Mouse (Mus musculus) embryonic facial prominence, embryonic 13.5 days (tissue): ENCODE data around the gene Gpr160. TPM values are rescaled to one million over a fixed set of nuclear protein-coding genes. Genes with fewer than 3 reads are reported as not detected.

Experiments
- ATAC-seq: fragments of 200-750 bp; cut with Nextera tagmentation; 2 replicates; pipeline ENCODE4 v1.8.0; 2017; ENCODE audit warnings: low read depth; ENCODE audit not compliant: insufficient number of reproducible peaks, insufficient read depth, low FRiP score, low TSS enrichment
- H3K27ac ChIP-seq: fragments of 300-500 bp; sonication (generic); 2 replicates; pipeline ENCODE4 v1.5.1; 2015; ENCODE audit warnings: moderate library complexity, mild to moderate bottlenecking, inconsistent platforms
- H3K27me3 ChIP-seq: fragments of 300-500 bp; sonication (generic); 2 replicates; pipeline ENCODE4 v1.6.1; 2015; ENCODE audit warnings: mild to moderate bottlenecking, inconsistent platforms
- H3K36me3 ChIP-seq: fragments of 300-500 bp; sonication (generic); 2 replicates; pipeline ENCODE4 v1.6.1; 2015; ENCODE audit warnings: mild to moderate bottlenecking, inconsistent platforms
- H3K4me1 ChIP-seq: fragments of 300-500 bp; sonication (generic); 2 replicates; pipeline ENCODE4 v1.6.1; 2015; ENCODE audit warnings: inconsistent platforms
- H3K4me2 ChIP-seq: fragments of 300-500 bp; sonication (generic); 2 replicates; pipeline ENCODE4 v1.6.1; 2015; ENCODE audit warnings: moderate library complexity, mild to moderate bottlenecking, inconsistent platforms
- H3K4me3 ChIP-seq: fragments of 300-500 bp; sonication (generic); 2 replicates; pipeline ENCODE4 v1.5.1; 2015; ENCODE audit warnings: mild to moderate bottlenecking, inconsistent platforms
- H3K9ac ChIP-seq: fragments of 300-500 bp; sonication (generic); 2 replicates; pipeline ENCODE4 v1.6.1; 2015; ENCODE audit warnings: mild to moderate bottlenecking, inconsistent platforms
- H3K9me3 ChIP-seq: fragments of 300-500 bp; sonication (generic); 2 replicates; pipeline ENCODE4 v1.6.1; 2016; ENCODE audit warnings: inconsistent platforms
- WGBS: fragments of 180-500 bp; shearing (Covaris S2); methylation state at CpG from one replicate; pipeline ENCODE4 v1.1.7; 2015; ENCODE audit warnings: mixed read lengths; 5-methylcytosine and 5-hydroxymethylcytosine counted together
- polyA plus RNA-seq: library from polyadenylated mRNA; unstranded; fragments of >200 nt; fragmentation: Nextera tagmentation; extraction: Ambion mirVana; gene quantifications from 2 replicates; pipeline ENCODE4 v1.2.1, GENCODE M21; 2015

Gene Gpr160
- 3.1 and 3.9 TPM in 2 replicates for polyA plus RNA-seq

- H3K9me3 ChIP-seq: no peaks in the 10 kb centered on the region
- H3K4me1 ChIP-seq: peaks cover 4% of the 10 kb centered on the region; the same call in 1 of the 2 replicates
- under 1% methylated on average over 75 of the region's 75 CpGs for WGBS
- peak; percentile 85 for ATAC-seq
- peak within 1 kb of the TSS; percentile 76 for H3K9ac ChIP-seq
- no peak within 1 kb of the TSS for H3K27ac ChIP-seq
- no peaks in the 10 kb centered on the region for H3K36me3 ChIP-seq
- peak within 1 kb of the TSS; percentile 65 for H3K4me3 ChIP-seq
- peak within 1 kb of the TSS; percentile 99 for H3K4me2 ChIP-seq
- peaks cover 25% of the 10 kb centered on the region for H3K27me3 ChIP-seq
Measured at GRCm38 (mm10) chr3:30855604-30856458, at the start of gene Gpr160. Gene Gpr160, plus strand, starts transcription at chr3:30855950.

- no peak for ATAC-seq
- Histone ChIP-seq H3K27ac (no peak overlapping the region), H3K4me2 (no peak overlapping the region), H3K4me1 (no peaks in the 10 kb centered on the region), H3K36me3 (peaks cover 60% of the 10 kb centered on the region), H3K9ac (no peak overlapping the region), H3K27me3 (no peaks in the 10 kb centered on the region), H3K9me3 (no peaks in the 10 kb centered on the region), H3K4me3 (no peak overlapping the region)
- 83% methylated on average over 3 of the region's 3 CpGs for WGBS
Measured at GRCm38 (mm10) chr3:30812881-30813280, 42.9 kb upstream of the Gpr160 start.

GRCm38 (mm10) chr3:30818630-30819125 lies 37.1 kb upstream of the Gpr160 start:
- Histone ChIP-seq H3K36me3 (peaks cover 67% of the 10 kb centered on the region), H3K4me2 (no peak overlapping the region), H3K4me3 (no peak overlapping the region), H3K27ac (no peak overlapping the region), H3K9me3 (no peaks in the 10 kb centered on the region), H3K9ac (no peak overlapping the region), H3K4me1 (no peaks in the 10 kb centered on the region), H3K27me3 (no peaks in the 10 kb centered on the region)
- WGBS: 94% methylated on average over 16 of the region's 16 CpGs
- ATAC-seq: no peak

- no peak overlapping the region for H3K27ac ChIP-seq
- no peak for ATAC-seq
- H3K27me3 ChIP-seq: no peaks in the 10 kb centered on the region
- no peaks in the 10 kb centered on the region for H3K9me3 ChIP-seq
- no peaks in the 10 kb centered on the region for H3K4me1 ChIP-seq
- H3K4me3 ChIP-seq: no peak overlapping the region
- 93% methylated on average over 8 of the region's 8 CpGs for WGBS
- peaks cover 46% of the 10 kb centered on the region for H3K36me3 ChIP-seq
- no peak overlapping the region for H3K9ac ChIP-seq
- H3K4me2 ChIP-seq: no peak overlapping the region
Measured at GRCm38 (mm10) chr3:30822163-30822562, 33.6 kb upstream of the Gpr160 start.

- Histone ChIP-seq H3K4me2 (no peak overlapping the region), H3K9me3 (no peaks in the 10 kb centered on the region), H3K9ac (no peak overlapping the region), H3K27ac (no peak overlapping the region), H3K4me1 (no peaks in the 10 kb centered on the region), H3K4me3 (no peak overlapping the region), H3K27me3 (no peaks in the 10 kb centered on the region), H3K36me3 (peaks cover 13% of the 10 kb centered on the region)
- 92% methylated on average over 5 of the region's 5 CpGs for WGBS
- ATAC-seq: no peak
Measured at GRCm38 (mm10) chr3:30826069-30826468, 29.7 kb upstream of the Gpr160 start.

- Histone ChIP-seq H3K36me3 (no peaks in the 10 kb centered on the region), H3K4me1 (no peaks in the 10 kb centered on the region), H3K27me3 (no peaks in the 10 kb centered on the region), H3K4me2 (no peak overlapping the region), H3K4me3 (no peak overlapping the region), H3K9ac (no peak overlapping the region), H3K9me3 (no peaks in the 10 kb centered on the region), H3K27ac (no peak overlapping the region)
- no peak for ATAC-seq
- WGBS: 71% methylated on average over 15 of the region's 15 CpGs
Measured at GRCm38 (mm10) chr3:30831848-30832606, 23.7 kb upstream of the Gpr160 start.

GRCm38 (mm10) chr3:30833254-30833653 lies 22.5 kb upstream of the Gpr160 start:
- Histone ChIP-seq H3K36me3 (no peaks in the 10 kb centered on the region), H3K9ac (no peak overlapping the region), H3K9me3 (no peaks in the 10 kb centered on the region), H3K27ac (no peak overlapping the region), H3K4me2 (no peak overlapping the region), H3K4me1 (no peaks in the 10 kb centered on the region), H3K27me3 (no peaks in the 10 kb centered on the region), H3K4me3 (no peak overlapping the region)
- ATAC-seq: no peak
- 81% methylated on average over 3 of the region's 3 CpGs for WGBS

- no peak for ATAC-seq
- H3K4me2 ChIP-seq: no peak overlapping the region
- H3K27me3 ChIP-seq: no peaks in the 10 kb centered on the region
Measured at GRCm38 (mm10) chr3:30845755-30846154, 10.0 kb upstream of the Gpr160 start.

GRCm38 (mm10) chr3:30847413-30847812 lies 8.3 kb upstream of the Gpr160 start:
- Histone ChIP-seq H3K4me3 (no peak overlapping the region), H3K36me3 (no peaks in the 10 kb centered on the region), H3K9ac (no peak overlapping the region), H3K9me3 (no peaks in the 10 kb centered on the region), H3K27ac (no peak overlapping the region), H3K4me1 (no peaks in the 10 kb centered on the region), H3K4me2 (no peak overlapping the region), H3K27me3 (no peaks in the 10 kb centered on the region)
- WGBS: 67% methylated on average over 1 of the region's 1 CpGs
- no peak for ATAC-seq

More at GRCm38 (mm10) chr3:30845755-30846154, 10.0 kb upstream of the Gpr160 start:
- Histone ChIP-seq H3K9me3 (no peaks in the 10 kb centered on the region), H3K4me3 (no peak overlapping the region), H3K36me3 (no peaks in the 10 kb centered on the region), H3K27ac (no peak overlapping the region), H3K4me1 (no peaks in the 10 kb centered on the region), H3K9ac (no peak overlapping the region)
- 83% methylated on average over 2 of the region's 2 CpGs for WGBS

- Histone ChIP-seq H3K9ac (no peak overlapping the region), H3K27ac (no peak overlapping the region), H3K36me3 (no peaks in the 10 kb centered on the region), H3K4me2 (no peak overlapping the region), H3K4me1 (peaks cover 4% of the 10 kb centered on the region; the same call in 1 of the 2 replicates), H3K27me3 (peaks cover 19% of the 10 kb centered on the region), H3K4me3 (no peak overlapping the region), H3K9me3 (no peaks in the 10 kb centered on the region)
- WGBS: 79% methylated on average over 4 of the region's 6 CpGs
- ATAC-seq: no peak
Measured at GRCm38 (mm10) chr3:30851422-30851821, 4.3 kb upstream of the Gpr160 start.

GRCm38 (mm10) chr3:30853596-30853995 lies 2.2 kb upstream of the Gpr160 start:
- Histone ChIP-seq H3K4me2 (no peak overlapping the region), H3K4me1 (peaks cover 4% of the 10 kb centered on the region; the same call in 1 of the 2 replicates), H3K27me3 (peaks cover 25% of the 10 kb centered on the region), H3K4me3 (no peak overlapping the region), H3K9ac (no peak overlapping the region), H3K9me3 (no peaks in the 10 kb centered on the region), H3K36me3 (no peaks in the 10 kb centered on the region), H3K27ac (no peak overlapping the region)
- no peak for ATAC-seq
- 83% methylated on average over 5 of the region's 5 CpGs for WGBS
